Mouse (Mus musculus) CH12F3 (cell line): ENCODE data around the gene Stx6.

Source experiments
- in situ Hi-C: fragments of 300-500 bp; cut with MboI; formaldehyde crosslinking; loops from 2 replicates; pipeline ENCODE4 v1.14.3; 2020; ENCODE audit warnings: low sequenced_read_pairs

The Stx6 gene

GRCm38 (mm10) chr1:155158141-155158969, at the start of gene Stx6:
Gene Stx6, plus strand, starts transcription at chr1:155158715.
- in situ Hi-C loops: no loop called here

- in situ Hi-C loops: no loop called here
Observed at GRCm38 (mm10) chr1:155109387-155110350, 48.8 kb upstream of the Stx6 start.

GRCm38 (mm10) chr1:155111491-155111890, 47.0 kb upstream of the Stx6 start:
- in situ Hi-C loops: no loop called here

- in situ Hi-C loops: no loop called here
Observed at GRCm38 (mm10) chr1:155112118-155112517, 46.4 kb upstream of the Stx6 start.

GRCm38 (mm10) chr1:155112875-155113274, 45.6 kb upstream of the Stx6 start:
- in situ Hi-C loops: no loop called here

- in situ Hi-C loops: no loop called here
Observed at GRCm38 (mm10) chr1:155113946-155114345, 44.6 kb upstream of the Stx6 start.

GRCm38 (mm10) chr1:155119719-155120118, 38.8 kb upstream of the Stx6 start:
- in situ Hi-C loops: no loop called here

- in situ Hi-C loops: no loop called here
Observed at GRCm38 (mm10) chr1:155121977-155122939, 36.3 kb upstream of the Stx6 start.

GRCm38 (mm10) chr1:155124397-155124796, 34.1 kb upstream of the Stx6 start:
- in situ Hi-C loops: no loop called here

- in situ Hi-C loops: no loop called here
Observed at GRCm38 (mm10) chr1:155126716-155127115, 31.8 kb upstream of the Stx6 start.

GRCm38 (mm10) chr1:155127429-155127934, 31.0 kb upstream of the Stx6 start:
- in situ Hi-C loops: no loop called here

- in situ Hi-C loops: no loop called here
Observed at GRCm38 (mm10) chr1:155134866-155135265, 23.6 kb upstream of the Stx6 start.

GRCm38 (mm10) chr1:155138795-155139194, 19.7 kb upstream of the Stx6 start:
- in situ Hi-C loops: no loop called here

GRCm38 (mm10) chr1:155140076-155140475, 18.4 kb upstream of the Stx6 start:
- in situ Hi-C loops: no loop called here

GRCm38 (mm10) chr1:155145620-155146019, 12.9 kb upstream of the Stx6 start:
- in situ Hi-C loops: no loop called here

- in situ Hi-C loops: no loop called here
Observed at GRCm38 (mm10) chr1:155146572-155146980, 11.9 kb upstream of the Stx6 start, which contains the start of gene Mr1. Gene Mr1, minus strand, starts transcription at chr1:155146814.

- in situ Hi-C loops: no loop called here
Observed at GRCm38 (mm10) chr1:155147228-155147627, 11.3 kb upstream of the Stx6 start.

GRCm38 (mm10) chr1:155149403-155149802, 9.1 kb upstream of the Stx6 start:
- in situ Hi-C loops: no loop called here

- in situ Hi-C loops: no loop called here
Observed at GRCm38 (mm10) chr1:155150821-155151220, 7.7 kb upstream of the Stx6 start.

GRCm38 (mm10) chr1:155153906-155154305, 4.6 kb upstream of the Stx6 start:
- in situ Hi-C loops: no loop called here
